Mouse (Mus musculus) cortical plate, adult 2 months (tissue): ENCODE results near the gene Plch1.

Source experiments
- CTCF ChIP-seq: fragments of 200-500 bp; IDR thresholded peaks from 2 replicates; pipeline ENCODE4 v1.5.1; 2011; ENCODE audit warnings: mild to moderate bottlenecking, control low read depth, low read length; ENCODE audit not compliant: insufficient read depth; ENCODE audit errors: extremely low read depth
- POLR2A ChIP-seq: fragments of 200-500 bp; IDR thresholded peaks from 2 replicates; pipeline ENCODE4 v1.6.1; 2011; ENCODE audit warnings: mild to moderate bottlenecking, low read length, control low read depth; ENCODE audit not compliant: insufficient read depth; ENCODE audit errors: extremely low read depth

DNA sequence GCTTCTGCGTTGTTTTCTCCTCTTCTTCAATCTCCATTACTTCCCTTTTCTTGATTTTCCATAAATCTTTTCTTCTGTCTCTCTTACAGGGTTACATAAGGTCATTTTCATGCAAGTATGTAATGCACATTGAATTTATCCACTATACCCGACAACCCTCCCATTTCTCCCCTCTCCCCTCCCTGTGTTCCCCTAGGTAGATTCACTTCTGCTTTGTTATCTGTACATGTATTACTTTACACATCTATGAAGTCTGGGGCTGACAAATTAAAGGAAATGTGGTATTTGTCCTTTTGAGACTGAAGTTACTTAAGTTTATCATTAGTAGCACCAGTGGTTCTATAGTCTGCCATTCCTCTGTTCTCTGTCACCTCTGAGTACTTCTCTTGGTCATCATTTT is 18.2 kb downstream of the Plch1 start:
- TF ChIP-seq CTCF (no peak), POLR2A (no peak)
